Mouse (Mus musculus) heart, postnatal 0 days (tissue): ENCODE data around the gene Qrfpr. TPM values are rescaled to one million over a fixed set of nuclear protein-coding genes. Genes with fewer than 3 reads are reported as not detected.
A peak's percentile ranks its signal among the peaks of the same experiment; 100 is the strongest.

ENCODE experiments used
- ATAC-seq: fragments of 200-750 bp; cut with Nextera tagmentation; 2 replicates; pipeline ENCODE4 v1.8.0; 2017; ENCODE audit warnings: low read depth, moderate number of reproducible peaks, moderate library complexity; ENCODE audit not compliant: insufficient read depth
- DNase-seq: peaks from one replicate; pipeline ENCODE4 v3.0.0-alpha.2; 2016; ENCODE audit warnings: low spot score
- H3K27ac ChIP-seq: fragments of 300-500 bp; sonication (generic); 2 replicates; pipeline ENCODE4 v1.5.1; 2014; ENCODE audit warnings: low read depth, mild to moderate bottlenecking
- H3K27me3 ChIP-seq: fragments of 300-500 bp; sonication (generic); 2 replicates; pipeline ENCODE4 v1.6.1; 2014; ENCODE audit warnings: low read length, mixed read lengths; ENCODE audit not compliant: control insufficient read depth, insufficient read depth
- H3K36me3 ChIP-seq: fragments of 300-500 bp; sonication (generic); replicated peaks from 2 replicates; pipeline ENCODE4 v1.6.1; 2014; ENCODE audit warnings: low read length, mixed read lengths; ENCODE audit not compliant: control insufficient read depth, insufficient read depth
- H3K4me1 ChIP-seq: fragments of 300-500 bp; sonication (generic); 2 replicates; pipeline ENCODE4 v1.6.1; 2014; ENCODE audit warnings: antibody characterized with exemption; ENCODE audit not compliant: control insufficient read depth, insufficient read depth
- H3K4me2 ChIP-seq: fragments of 300-500 bp; sonication (generic); 2 replicates; pipeline ENCODE4 v1.6.1; 2014; ENCODE audit warnings: low read depth, mild to moderate bottlenecking, low read length, moderate library complexity
- H3K4me3 ChIP-seq: fragments of 300-500 bp; sonication (generic); 2 replicates; pipeline ENCODE4 v1.5.1; 2014; ENCODE audit warnings: low read depth, low read length
- H3K9ac ChIP-seq: fragments of 300-500 bp; sonication (generic); replicated peaks from 2 replicates; pipeline ENCODE4 v1.6.1; 2014; ENCODE audit warnings: low read depth, low read length, mixed read lengths
- H3K9me3 ChIP-seq: fragments of 300-500 bp; sonication (generic); replicated peaks from 2 replicates; pipeline ENCODE4 v1.6.1; 2016; ENCODE audit warnings: low read length; ENCODE audit not compliant: control insufficient read depth
- CTCF ChIP-seq: IDR thresholded peaks from 2 replicates; pipeline ENCODE4 v1.5.1; 2016; ENCODE audit warnings: antibody characterized with exemption, control low read depth, low read depth
- EP300 ChIP-seq: IDR thresholded peaks from 2 replicates; pipeline ENCODE4 v1.6.1; 2016; ENCODE audit warnings: antibody characterized with exemption, low read depth
- WGBS: fragments of 180-500 bp; shearing (Covaris S2); extraction: QIAGEN DNeasy Blood & Tissue Kit; methylation state at CpG from one replicate; pipeline ENCODE4 v1.1.7; 2014; 5-methylcytosine and 5-hydroxymethylcytosine counted together
- polyA plus RNA-seq: library from polyadenylated mRNA; unstranded; fragments of >200 nt; fragmentation: Nextera tagmentation; extraction: Ambion mirVana; gene quantifications from 2 replicates; pipeline ENCODE4 v1.2.1, GENCODE M21; 2015
- total RNA-seq: library from RNA; depleted of rRNA; stranded (reverse); fragments of >200 nt; gene quantifications from 2 replicates; pipeline ENCODE4 v1.2.3, GENCODE M21; 2014; ENCODE audit warnings: low replicate concordance

Qrfpr gene
- total and polyA plus RNA-seq, 2 experiments from 2014 or later = 0.25 TPM; not detected in 1

- ATAC-seq = 0 out of 2 replicates have a peak, but pooled peaks have one; percentile 41
- no peak overlapping the region for H3K4me3 ChIP-seq
- H3K9me3 ChIP-seq = no peaks in the 10 kb centered on the region
- DNase-seq = peak; percentile 18
- H3K36me3 ChIP-seq = no peaks in the 10 kb centered on the region
- no peak overlapping the region for H3K27ac ChIP-seq
- H3K9ac ChIP-seq = no peak overlapping the region
- no peak for TF ChIP-seq EP300
- peak; percentile 39 for TF ChIP-seq CTCF
- peaks cover 4% of the 10 kb centered on the region; the same call in 1 of the 2 replicates for H3K27me3 ChIP-seq
- no peak overlapping the region for H3K4me2 ChIP-seq
- no peaks in the 10 kb centered on the region for H3K4me1 ChIP-seq
- WGBS = 53% methylated on average over 1 of the region's 1 CpGs
Observed at GRCm38 (mm10) chr3:36227246-36227645, 5.1 kb upstream of the Qrfpr start.

- no peak for DNase-seq
Observed at GRCm38 (mm10) chr3:36223361-36223760, 1.2 kb upstream of the Qrfpr start.

GRCm38 (mm10) chr3:36212758-36213157 lies 9.4 kb downstream of the Qrfpr start:
- TF ChIP-seq CTCF (no peak), EP300 (no peak)
- H3K9ac ChIP-seq = no peak overlapping the region
- no peak for ATAC-seq

More at GRCm38 (mm10) chr3:36223361-36223760, 1.2 kb upstream of the Qrfpr start:
- H3K4me2 ChIP-seq = no peak overlapping the region
- peaks cover 26% of the 10 kb centered on the region for H3K27me3 ChIP-seq
- no peak for ATAC-seq
- H3K9ac ChIP-seq = no peak overlapping the region
- TF ChIP-seq EP300 (no peak), CTCF (no peak)
- no peaks in the 10 kb centered on the region for H3K9me3 ChIP-seq
- no peaks in the 10 kb centered on the region for H3K4me1 ChIP-seq
- no peaks in the 10 kb centered on the region for H3K36me3 ChIP-seq
- H3K4me3 ChIP-seq = no peak overlapping the region
- H3K27ac ChIP-seq = no peak overlapping the region
- WGBS = 29% methylated on average over 2 of the region's 2 CpGs

GRCm38 (mm10) chr3:36210939-36211338 lies 11.2 kb downstream of the Qrfpr start:
- H3K9me3 ChIP-seq = no peaks in the 10 kb centered on the region
- H3K36me3 ChIP-seq = no peaks in the 10 kb centered on the region
- H3K4me2 ChIP-seq = no peak overlapping the region
- no peak for DNase-seq
- H3K27me3 ChIP-seq = no peaks in the 10 kb centered on the region
- WGBS = 14% methylated on average over 2 of the region's 2 CpGs
- no peak overlapping the region for H3K9ac ChIP-seq
- TF ChIP-seq CTCF (no peak), EP300 (no peak)
- H3K4me3 ChIP-seq = no peak overlapping the region
- H3K27ac ChIP-seq = no peak overlapping the region
- no peaks in the 10 kb centered on the region for H3K4me1 ChIP-seq
- no peak for ATAC-seq

More at GRCm38 (mm10) chr3:36212758-36213157, 9.4 kb downstream of the Qrfpr start:
- no peak overlapping the region for H3K4me2 ChIP-seq
- H3K27ac ChIP-seq = no peak overlapping the region
- H3K9me3 ChIP-seq = no peaks in the 10 kb centered on the region
- H3K4me3 ChIP-seq = no peak overlapping the region
- H3K27me3 ChIP-seq = no peaks in the 10 kb centered on the region
- WGBS = 64% methylated on average over 4 of the region's 4 CpGs
- no peaks in the 10 kb centered on the region for H3K36me3 ChIP-seq
- H3K4me1 ChIP-seq = no peaks in the 10 kb centered on the region
- DNase-seq = no peak

- no peak for ATAC-seq
- H3K27me3 ChIP-seq = no peaks in the 10 kb centered on the region
- 57% methylated on average over 11 of the region's 11 CpGs for WGBS
Observed at GRCm38 (mm10) chr3:36209776-36210555, 12.1 kb downstream of the Qrfpr start.

More at GRCm38 (mm10) chr3:36209776-36210555, 12.1 kb downstream of the Qrfpr start:
- Histone ChIP-seq H3K9ac (no peak overlapping the region), H3K36me3 (no peaks in the 10 kb centered on the region), H3K4me3 (no peak overlapping the region), H3K4me2 (no peak overlapping the region), H3K27ac (no peak overlapping the region), H3K9me3 (no peaks in the 10 kb centered on the region), H3K4me1 (no peaks in the 10 kb centered on the region)
- peak; percentile 35 for DNase-seq
- TF ChIP-seq EP300 = no peak
- peak; percentile 53 for TF ChIP-seq CTCF
